Mouse (Mus musculus): ENCODE measurements around the gene Map2k7.
A peak's percentile ranks its signal among the peaks of the same experiment; 100 is the strongest.

GRCm38 (mm10) chr8:4254001-4254400 lies 15.5 kb downstream of the Map2k7 start:
- TF ChIP-seq CTCF (IDR thresholded peaks at IDR 0.05; ENCODE audit: low read depth) = peak; percentile 55
- no peak for TF ChIP-seq EP300 (IDR thresholded peaks at IDR 0.05; ENCODE audit: low read depth)
